Mouse (Mus musculus) embryonic fibroblast, embryonic 13.5 days (primary cell): Measurements from ENCODE around the gene Gucy2d.

Source experiments
- CTCF ChIP-seq: IDR thresholded peaks from 2 replicates; pipeline ENCODE4 v1.5.1; 2011; ENCODE audit warnings: mild to moderate bottlenecking, control low read depth, low read length, moderate library complexity, borderline replicate concordance; ENCODE audit not compliant: insufficient read depth
- POLR2A ChIP-seq: IDR thresholded peaks from 2 replicates; pipeline ENCODE4 v1.6.1; 2011; ENCODE audit warnings: low read depth, mild to moderate bottlenecking, control low read depth, low read length, moderate library complexity

GRCm38 (mm10) chr7:98446873-98447272, 6.7 kb downstream of the Gucy2d start:
- no peak for TF ChIP-seq POLR2A
- no peak for TF ChIP-seq CTCF
